Mouse (Mus musculus): ENCODE measurements around the gene Pex11b.
A peak's percentile ranks its signal among the peaks of the same experiment; 100 is the strongest.
"Not testable (repeated sequence)": the region's sequence is repeated elsewhere in the genome, so short reads cannot be mapped to it uniquely, and the experiment has no call there.

Gene Pex11b

DNA sequence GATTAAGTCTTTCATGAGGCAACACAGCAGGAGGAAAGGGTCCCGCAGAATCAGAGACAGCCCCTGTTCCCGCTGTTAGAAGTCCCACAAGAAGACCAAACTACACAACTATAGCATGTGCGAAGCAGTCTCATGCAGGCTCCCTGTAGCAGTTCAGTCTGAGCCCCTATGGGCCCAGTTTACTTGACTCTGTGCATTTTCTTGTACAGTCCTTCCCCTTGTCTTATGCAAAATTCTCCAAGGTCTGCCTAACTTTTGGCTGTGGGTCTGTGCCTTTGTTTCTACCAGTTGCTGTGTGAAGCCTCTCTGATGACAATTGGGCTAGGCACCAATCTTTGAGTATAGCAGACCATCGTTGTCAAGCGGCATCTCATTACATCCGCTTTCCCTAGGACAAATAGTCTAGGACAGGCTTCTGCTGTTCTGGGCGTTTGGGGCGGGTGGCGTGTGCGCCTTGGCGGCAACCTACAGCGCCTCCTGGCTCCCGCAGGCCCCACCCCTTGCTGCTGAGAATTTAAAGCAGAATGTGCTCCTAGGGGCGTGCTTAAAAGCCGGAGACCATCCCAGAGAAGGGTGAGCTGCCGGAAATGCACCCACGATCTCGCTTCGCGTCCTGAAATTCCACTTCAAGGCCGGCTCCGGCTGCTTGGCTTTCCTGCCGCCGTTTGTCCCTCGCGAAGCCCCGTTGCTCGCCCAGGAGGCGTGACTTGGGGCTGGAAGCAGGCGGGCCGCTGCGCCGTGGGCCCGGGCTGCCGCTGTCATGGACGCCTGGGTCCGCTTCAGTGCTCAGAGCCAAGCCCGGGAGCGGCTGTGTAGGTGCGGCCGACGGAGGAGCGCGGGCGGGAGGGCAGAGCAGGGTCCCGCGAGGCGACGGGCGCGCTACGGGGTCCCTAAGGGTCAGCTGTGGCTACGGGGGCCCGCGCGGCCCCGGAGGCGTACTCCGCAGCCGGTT, at the start of gene Pex11b, which contains the start of gene Gm42957:
Gene Pex11b, plus strand, starts transcription at position 449 of the 952 bp plus-strand sequence.
Gene Gm42957, plus strand, starts transcription at position 547 of the 952 bp plus-strand sequence.
- peak; percentile 72 for DNase-seq (ENCODE audit: low read depth, low spot score)

DNA sequence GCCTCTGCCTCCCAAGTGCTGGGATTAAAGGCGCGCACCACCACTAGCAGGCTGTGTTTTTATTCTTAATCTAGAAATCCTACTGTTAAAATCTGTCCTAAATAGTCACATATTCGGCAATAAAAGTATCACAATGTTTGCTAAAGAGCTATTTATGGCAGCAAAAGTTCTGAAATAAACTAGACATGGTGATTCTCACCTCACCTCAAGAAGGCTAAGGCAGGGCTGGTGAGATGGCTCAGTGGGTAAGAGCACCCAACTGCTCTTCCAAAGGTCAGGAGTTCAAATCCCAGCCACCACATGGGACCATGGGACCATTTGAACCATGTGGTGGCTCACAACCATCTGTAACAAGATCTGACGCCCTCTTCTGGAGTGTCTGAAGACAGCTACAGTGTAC, 44.5 kb upstream of the Pex11b start:
- DNase-seq (ENCODE audit: low read depth, low spot score) = no peak

DNA sequence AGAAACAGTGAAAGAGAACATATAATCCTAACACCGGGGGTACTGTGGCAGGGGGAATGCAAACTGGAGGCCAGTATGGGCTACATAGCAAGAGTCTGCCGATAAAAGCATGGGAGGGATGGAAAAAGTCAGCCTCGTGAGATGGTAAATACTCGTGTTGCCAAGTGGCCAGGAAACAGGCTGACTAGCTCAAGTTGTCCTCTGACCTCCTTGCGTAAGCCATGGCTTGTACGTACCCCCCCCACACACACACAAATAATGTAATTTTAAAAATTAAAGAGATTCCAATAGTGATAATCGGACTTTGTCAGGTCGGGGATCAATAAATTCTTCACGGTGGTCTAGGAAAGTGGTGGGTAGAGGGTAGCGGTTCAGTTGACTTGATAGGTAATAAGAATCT, 41.8 kb upstream of the Pex11b start:
- DNase-seq (ENCODE audit: low read depth, low spot score) = no peak

DNA sequence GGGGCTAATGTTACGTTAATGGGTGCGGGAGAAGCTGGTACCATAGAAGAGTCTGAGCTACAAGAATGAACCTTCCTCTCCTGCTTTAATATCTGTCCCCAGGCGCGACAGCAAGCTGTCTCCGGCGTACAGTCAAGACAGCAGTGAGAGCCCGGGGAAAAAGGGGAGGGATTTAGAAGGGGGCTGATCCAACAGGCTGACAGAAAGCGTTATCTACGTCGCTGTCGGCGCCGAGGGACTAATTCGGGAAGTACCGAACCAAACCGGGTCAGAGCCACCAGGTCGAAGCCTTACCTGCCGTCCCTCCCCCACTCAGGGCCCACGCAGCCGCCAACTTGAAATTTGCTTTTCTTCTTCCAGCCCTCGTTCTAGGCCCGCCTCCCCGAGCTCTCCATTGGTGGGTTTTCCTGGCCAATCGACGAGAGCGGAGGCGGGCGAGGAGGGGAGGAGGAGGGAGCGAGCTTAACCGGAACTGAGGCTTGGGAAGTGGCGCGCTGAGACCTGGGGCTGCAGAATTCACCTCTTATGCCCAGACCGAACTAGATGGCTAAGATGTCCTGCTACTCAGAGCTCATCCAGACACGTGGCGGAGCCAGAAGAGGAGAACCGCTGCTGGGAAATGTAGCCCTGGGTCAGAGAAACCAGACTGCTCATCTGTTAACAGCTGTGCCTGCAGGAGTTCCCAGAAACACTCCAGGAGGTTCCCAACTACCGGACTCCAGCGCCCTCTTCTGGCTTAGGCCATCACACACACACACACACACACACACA, 41.2 kb upstream of the Pex11b start, which contains the start of gene Polr3gl:
Gene Polr3gl, minus strand, starts transcription at position 392 of the 771 bp plus-strand sequence.
- DNase-seq (ENCODE audit: low read depth, low spot score) = peak; percentile 89

DNA sequence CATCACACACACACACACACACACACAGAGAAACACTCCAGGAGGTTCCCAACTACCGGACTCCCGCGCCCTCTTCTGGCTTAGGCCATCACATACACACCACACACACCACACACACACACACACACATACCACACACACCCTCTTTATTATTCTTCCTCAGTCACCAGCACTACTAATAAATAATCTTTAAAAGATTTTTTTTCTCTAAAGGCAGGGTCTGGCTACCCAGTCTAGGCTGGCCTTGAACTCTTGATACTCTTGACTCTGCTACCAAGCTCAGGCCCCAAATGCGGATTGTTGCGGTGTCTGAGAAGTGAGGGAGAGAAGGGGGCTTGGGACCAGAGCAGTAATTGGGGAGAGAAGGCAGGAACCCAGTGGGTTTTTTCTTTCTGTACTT, 40.3 kb upstream of the Pex11b start:
- DNase-seq (ENCODE audit: low read depth, low spot score) = no peak

DNA sequence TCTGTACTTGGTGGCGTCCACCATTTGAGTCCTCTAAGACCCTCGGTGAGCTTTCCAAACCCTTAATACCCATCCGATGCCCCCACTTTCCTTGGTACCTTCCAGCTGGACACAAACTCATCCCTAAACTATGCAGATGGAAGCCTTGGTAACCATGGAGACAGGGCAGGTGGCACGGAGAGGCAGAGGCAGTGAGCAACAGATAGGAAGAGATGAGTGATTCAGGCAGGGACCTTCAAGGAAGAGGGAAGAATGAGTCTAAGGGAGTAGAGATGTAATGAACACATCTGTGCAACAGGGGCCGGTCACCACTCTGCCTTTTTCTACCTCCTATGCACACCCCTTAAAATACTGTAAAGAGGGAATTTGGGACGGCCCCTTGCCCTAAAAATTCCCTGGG, 39.5 kb upstream of the Pex11b start:
- DNase-seq (ENCODE audit: low read depth, low spot score) = no peak

DNA sequence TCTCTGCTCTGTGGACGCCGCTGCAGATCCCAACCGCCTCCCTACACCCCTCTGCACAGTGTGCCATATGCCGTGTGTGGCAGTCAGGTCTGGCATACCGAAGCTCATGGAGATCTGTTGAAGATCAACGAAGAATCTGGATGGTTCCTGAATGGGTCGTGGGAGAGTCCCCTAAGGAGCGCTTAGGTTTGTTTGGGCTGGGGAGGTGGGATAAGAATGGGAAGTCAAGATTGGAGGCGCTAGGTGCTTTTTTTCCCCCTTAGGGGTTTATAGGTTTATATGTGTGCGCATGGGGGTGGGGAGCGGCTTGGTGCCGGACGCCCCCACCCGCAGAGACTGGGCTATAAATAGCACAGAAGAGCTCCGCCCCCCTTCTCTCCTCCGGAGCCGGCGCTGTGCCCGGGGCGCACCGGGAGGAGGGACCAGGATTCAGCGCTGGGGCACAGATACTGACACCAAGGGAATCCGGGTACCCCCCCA, 38.9 kb upstream of the Pex11b start, which contains the start of gene Ankrd34a:
Gene Ankrd34a, plus strand, starts transcription at position 409 of the 480 bp plus-strand sequence.
- no peak for DNase-seq (ENCODE audit: low read depth, low spot score)

DNA sequence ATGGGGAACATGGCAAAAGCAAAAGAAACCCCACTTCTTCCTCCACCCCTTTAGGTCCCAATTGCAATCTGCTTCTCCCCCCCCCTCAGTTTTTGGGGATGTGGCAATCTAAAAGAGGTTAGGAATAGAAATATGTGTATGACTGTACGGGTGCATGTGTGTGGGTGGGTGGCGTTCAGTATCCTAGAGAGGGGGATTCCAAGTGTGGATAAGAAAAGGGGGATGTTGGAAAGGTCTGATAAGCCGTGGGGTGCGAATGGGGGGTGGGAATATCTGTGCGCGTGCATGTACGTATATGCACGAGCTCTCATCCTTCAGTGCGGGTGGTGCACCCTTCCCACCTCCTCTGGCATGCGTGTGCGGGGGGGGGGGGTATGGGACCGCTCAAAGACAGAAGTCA, 38.3 kb upstream of the Pex11b start:
- no peak for DNase-seq (ENCODE audit: low read depth, low spot score)

DNA sequence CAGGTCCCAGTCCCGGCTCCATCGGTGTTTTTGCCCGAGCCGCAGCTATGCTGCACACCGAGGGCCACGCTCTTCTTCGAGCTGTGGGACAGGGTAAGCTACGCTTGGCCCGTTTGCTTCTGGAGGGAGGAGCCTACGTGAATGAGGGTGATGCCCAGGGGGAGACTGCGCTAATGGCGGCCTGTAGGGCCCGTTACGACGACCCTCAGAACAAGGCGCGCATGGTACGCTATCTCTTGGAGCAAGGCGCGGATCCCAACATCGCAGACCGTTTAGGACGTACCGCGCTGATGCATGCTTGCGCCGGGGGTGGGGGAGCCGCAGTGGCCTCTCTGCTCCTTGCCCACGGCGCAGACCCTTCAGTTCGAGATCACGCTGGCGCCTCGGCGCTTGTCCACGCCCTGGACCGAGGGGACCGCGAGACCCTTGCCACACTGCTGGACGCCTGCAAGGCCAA, 37.7 kb upstream of the Pex11b start:
- no peak for DNase-seq (ENCODE audit: low read depth, low spot score)

DNA sequence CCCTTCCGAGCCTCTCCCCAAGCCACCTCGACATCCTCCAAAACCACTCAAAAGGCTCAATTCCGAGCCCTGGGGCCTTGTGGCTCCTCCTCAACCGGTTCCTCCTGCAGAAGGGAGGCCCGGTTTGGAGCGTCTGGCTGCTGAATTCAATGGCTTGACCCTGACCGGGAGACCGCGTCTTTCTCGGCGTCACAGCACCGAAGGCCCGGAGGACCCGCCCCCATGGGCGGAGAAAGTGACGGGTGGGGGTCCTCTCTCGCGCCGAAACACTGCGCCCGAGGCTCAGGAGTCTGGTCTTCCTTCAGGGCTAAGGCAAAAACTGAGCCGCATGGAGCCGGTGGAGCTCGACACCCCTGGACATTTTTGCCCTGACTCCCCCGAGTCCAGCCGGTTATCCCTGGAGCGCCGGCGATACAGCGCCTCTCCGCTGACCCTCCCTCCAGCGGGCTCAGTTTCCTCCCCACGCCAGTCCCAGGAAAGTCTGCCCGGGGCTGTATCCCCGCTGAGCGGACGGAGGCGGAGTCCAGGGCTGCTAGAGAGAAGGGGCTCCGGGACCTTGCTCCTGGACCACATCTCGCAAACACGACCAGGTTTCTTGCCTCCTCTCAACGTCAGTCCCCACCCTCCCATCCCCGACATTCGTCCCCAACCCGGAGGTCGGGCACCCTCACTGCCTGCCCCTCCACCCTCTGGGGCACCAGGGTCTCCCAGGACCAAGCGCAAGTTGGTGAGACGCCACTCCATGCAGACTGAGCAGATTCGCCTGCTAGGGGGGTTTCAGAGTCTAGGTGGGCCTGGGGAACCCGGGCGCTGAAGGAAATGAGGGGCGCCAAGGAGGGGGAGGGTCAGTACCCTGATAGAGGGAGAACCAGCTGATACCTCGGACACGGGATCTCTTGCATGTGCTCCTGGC, 36.8 kb upstream of the Pex11b start:
- DNase-seq (ENCODE audit: low read depth, low spot score) = peak; percentile 32

DNA sequence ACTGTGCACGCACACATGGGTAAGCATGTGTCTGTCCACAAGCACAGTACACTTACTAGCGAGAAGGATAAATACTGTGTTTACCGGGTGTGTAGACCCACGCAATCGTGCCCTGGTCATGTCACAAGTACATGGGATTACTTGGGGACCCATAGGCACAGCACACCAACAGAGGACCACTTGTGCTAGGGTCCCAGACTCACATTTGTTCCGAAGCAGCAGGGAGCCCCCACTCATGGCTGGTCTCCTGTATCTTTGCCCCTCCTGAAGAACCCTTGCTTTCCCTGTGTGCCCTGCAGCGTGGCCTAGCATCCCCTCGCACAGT, 36.1 kb upstream of the Pex11b start:
- no peak for DNase-seq (ENCODE audit: low read depth, low spot score)

DNA sequence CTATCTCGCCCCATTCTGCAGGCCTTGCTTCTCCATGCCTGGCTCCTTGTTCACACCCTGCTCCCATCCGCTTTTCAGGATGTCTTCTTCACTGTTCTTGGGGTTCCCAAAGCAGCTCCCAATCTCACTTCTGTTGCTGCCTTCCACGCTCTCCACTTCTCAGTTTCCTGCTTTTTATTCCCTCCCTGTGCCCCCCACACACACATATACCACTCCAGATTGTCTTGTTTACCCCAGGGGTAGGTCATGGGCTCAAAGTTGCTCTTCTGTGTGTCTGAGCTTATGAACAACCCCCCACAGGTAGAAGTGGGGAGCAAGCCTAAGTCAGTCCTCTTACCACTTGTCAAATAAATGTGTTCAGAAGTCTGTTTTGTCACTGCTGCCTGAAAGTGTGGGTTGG, 35.8 kb upstream of the Pex11b start:
- DNase-seq (ENCODE audit: low read depth, low spot score) = no peak

DNA sequence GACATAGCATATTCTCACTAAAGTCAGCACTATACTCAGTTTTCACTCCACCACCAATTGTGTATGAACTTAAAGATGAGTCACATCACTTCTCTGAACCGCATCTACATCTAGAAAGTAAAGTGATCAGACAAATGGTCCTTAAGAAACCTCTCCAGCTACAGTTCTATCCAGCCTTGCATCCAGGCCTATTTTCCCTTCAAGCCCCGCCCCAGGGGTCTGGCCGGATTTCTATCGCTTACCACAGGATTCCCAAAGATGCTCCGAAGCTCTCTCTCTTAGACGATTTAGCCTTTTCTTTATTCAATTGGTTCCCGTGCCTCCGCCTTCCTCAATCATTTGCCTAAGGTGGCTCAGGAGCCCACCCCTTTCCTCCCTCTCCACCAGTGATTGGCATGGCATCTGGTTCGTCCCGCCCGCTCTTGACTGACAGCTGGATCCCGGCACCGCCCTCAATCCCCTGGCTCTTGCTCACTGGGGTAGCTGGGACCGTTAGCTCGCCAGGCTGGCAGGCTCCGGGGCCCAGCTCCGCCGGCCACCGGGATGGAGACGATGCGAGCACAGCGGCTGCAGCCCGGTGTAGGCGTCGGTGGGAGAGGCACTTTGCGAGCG, 34.4 kb upstream of the Pex11b start, which contains the start of gene Lix1l:
Gene Lix1l, plus strand, starts transcription at position 511 of the 612 bp plus-strand sequence.
- peak; percentile 87 for DNase-seq (ENCODE audit: low read depth, low spot score)

DNA sequence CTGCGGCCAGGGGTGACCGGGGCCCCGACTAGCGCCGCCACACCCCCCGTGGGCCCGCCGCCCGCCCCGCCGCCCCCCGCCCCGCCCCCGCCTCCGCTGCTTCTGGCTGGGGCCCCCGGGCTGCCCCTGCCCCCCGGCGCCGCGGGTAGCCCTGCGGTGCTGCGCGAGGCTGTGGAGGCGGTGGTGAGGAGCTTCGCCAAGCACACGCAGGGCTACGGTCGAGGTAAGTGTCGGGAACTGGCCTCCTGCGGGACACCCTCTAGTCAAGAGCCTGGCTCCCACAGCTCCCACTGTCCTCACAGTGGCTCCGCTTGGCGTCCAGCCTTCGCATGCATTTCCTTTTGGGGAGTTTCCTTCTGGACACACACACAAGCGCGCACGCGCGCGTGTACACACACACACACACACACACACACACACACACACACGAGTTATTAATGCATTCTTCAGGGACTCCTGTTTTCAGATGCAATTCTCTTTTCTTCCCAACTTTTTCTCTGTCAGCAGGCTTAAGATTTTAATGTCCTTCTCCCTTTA, 33.9 kb upstream of the Pex11b start:
- DNase-seq (ENCODE audit: low read depth, low spot score) = no peak

DNA sequence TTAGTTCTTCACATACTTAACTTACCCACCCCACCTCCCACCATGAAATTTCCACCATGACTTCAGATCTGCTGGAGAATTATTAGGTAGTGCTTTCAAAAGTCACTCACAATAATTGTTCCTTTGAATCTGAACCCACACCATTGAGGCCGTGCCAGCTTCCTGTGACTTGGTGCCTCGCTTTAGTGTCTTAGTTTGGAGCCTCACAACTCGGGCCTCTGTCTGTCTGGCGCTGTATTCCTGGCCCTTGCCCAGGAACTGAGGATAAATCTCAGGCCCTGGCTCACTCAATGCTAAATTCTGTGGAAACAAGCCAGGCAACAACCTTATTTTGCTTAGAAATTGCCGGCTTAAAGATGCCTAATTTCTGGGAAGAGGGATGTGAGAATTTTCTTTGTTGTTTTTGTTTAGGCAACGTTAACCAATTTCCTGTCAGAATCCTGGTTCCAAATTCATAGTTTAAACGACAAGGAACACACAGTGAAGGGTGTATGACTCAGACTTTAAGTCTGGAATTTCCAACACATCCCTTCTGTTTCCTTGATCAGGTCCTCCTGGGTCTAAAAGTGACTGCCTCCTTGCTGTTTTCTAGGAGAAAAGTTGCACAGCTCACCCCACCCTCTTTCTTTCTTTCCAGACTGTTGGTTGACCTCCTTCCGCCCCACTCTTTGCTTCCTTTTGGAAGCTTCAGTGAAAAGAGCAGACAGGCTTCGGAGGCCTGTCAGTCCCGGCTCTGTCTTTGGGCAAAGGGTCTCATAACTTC, 33.1 kb upstream of the Pex11b start:
- DNase-seq (ENCODE audit: low read depth, low spot score) = no peak

DNA sequence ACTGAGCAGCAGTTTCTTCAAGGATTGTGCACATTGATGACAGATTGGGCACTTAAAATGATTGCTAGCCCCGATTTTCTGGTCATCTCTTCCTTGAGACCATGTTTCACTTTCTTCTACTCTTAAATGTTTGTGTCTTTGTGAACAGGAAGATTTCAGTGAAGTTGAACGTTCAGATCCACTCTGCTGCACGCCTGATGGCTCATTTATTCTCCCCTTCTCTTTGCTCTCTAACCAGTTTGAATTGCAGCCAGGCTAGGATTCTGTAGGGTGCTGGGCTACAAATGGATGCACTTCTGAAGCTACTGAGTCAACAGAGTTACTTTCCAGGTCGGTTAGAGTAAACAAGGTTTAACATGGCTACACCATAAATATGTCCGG, 32.5 kb upstream of the Pex11b start:
- DNase-seq (ENCODE audit: low read depth, low spot score) = no peak

DNA sequence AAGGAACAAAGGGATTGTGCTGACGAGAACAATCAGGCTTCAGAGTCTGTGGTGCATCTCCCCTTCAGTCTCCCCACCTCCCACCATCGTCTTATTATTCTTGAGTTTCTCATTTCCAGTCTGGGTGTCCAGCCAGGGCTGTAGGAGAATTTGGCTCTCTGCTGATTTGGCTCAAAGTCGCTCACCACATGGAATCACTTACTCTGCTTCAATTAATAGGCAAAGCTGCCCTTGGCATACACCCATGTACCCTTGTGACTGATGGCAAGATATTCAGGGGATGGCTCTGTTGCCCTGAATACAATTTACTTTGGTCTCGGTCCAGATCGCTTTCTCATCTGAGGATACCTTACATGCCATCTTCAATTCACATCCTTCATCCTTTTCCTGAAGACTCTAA, 31.9 kb upstream of the Pex11b start:
- no peak for DNase-seq (ENCODE audit: low read depth, low spot score)

DNA sequence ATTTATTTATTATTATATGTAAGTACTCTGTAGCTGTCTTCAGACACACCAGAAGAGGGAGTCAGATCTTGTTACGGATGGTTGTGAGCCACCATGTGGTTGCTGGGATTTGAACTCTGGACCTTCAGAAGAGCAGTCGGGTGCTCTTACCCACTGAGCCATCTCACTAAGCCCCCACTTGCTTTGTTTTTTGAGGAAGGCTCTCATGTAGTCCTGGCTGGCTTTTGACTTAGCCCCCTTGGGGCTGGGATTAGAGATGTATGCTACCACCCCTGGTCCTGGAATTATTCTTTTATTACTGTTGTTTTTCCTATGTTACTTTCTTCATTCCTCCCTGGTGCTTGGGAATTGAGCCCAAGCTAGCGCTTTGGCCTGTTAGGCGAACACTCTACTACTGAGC, 29.2 kb upstream of the Pex11b start:
- DNase-seq (ENCODE audit: low read depth, low spot score) = not testable (repeated sequence)

DNA sequence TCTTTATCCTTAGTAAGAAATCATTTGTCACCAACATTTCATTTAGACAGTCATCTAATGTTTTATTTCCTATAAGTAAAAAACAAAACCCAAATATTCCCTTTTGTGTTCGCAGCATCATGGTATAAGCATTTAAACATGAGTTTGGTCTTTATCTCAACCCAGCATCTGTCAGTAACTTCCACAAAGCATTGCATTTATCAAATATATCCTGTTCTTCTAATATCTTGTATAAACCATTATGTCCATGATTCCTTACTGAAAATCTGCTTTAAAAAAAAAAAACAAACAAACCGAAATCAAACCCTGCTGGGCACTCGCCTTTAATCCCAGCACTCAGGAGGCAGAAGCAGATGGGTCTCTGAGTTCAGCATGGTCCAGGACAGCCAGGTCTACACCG, 28.6 kb upstream of the Pex11b start:
- DNase-seq (ENCODE audit: low read depth, low spot score) = no peak

DNA sequence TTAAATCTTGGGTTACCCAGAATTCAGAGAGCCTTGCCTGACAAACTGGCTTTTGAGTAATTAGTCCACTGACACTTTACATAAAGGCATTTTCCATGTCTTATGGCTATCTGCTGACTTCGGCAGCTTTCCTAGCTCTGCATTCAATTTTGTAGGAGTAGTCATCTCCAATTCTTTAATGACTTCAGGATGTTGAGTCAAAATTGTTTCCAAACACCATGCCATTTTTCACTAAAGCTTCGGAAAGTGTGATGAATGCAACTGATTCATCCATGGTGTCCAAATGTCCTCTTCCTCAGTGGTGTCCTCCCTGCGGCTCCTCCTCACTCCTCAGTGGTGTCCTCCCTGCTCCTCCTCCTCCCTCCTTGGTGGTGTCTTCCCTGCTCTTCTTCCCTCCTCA, 17.2 kb upstream of the Pex11b start:
- DNase-seq (ENCODE audit: low read depth, low spot score) = no peak
